In the genomic region with DNA sequence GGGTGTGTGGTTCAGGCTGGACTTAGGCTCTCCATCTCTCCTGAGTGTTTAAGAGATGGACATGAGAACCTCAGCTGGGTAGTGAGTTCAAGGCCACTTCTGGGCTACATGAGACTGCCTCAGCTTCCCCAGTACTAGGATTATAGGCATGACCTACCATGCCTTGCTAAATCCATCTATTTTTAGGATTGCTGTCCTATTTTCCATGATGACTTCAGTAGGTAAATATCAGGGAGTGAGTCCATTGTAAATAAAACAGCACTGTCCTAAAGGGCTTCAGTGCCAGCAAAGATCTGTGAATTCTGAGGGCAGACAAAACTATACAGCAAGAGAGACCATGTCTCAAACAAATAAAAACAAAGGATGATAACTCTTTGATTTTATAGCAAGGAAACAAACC, we compare ENCODE assay signal across 41 mouse cellular contexts. TPM values are rescaled to one million over a fixed set of nuclear protein-coding genes. Genes with fewer than 3 reads are reported as not detected.
"Had no signal": no experiment of that assay in that cellular context is flagged by ENCODE, and none has a peak within 500 bp of the region (broad histone marks: within the 10 kb centered on the region; RNA-seq: fewer than 3 reads in every experiment).

No protein-coding gene starts in this region.

- DNase-seq: forebrain, postnatal 0 days; gastrocnemius, postnatal 10 days; gastrocnemius, postnatal 25 days; heart, adult 18-20 months; heart, postnatal 10 days; heart, postnatal 36 days; kidney, adult 11 months; kidney, adult 2 months; kidney, adult 9 months; kidney, postnatal 14 days; kidney, postnatal 36 days; layer of hippocampus, adult 9-11 months; layer of hippocampus, postnatal 36 days; left cerebral cortex, postnatal 4 days had no signal

- H3K4me2 ChIP-seq: heart, embryonic 12.5 days; hindbrain, embryonic 13.5 days; hindbrain, embryonic 15.5 days; kidney, embryonic 15.5 days; limb, embryonic 13.5 days; limb, embryonic 15.5 days; liver, embryonic 15.5 days had no signal

- H3K4me3 ChIP-seq: heart, embryonic 10.5 days; heart, embryonic 12.5 days; hindbrain, embryonic 13.5 days; hindbrain, embryonic 15.5 days; kidney, embryonic 15.5 days; limb, embryonic 13.5 days; limb, embryonic 15.5 days; liver, embryonic 15.5 days had no signal

- H3K27me3 ChIP-seq: heart, embryonic 12.5 days; hindbrain, embryonic 13.5 days; hindbrain, embryonic 15.5 days; kidney, embryonic 15.5 days; limb, embryonic 13.5 days; limb, embryonic 15.5 days; liver, embryonic 15.5 days had no signal

- H3K9me3 ChIP-seq: heart, embryonic 10.5 days; heart, embryonic 12.5 days; hindbrain, embryonic 13.5 days; hindbrain, embryonic 15.5 days; kidney, embryonic 15.5 days; limb, embryonic 13.5 days; limb, embryonic 15.5 days; liver, embryonic 15.5 days had no signal

- ATAC-seq: forebrain, postnatal 0 days; hindbrain, postnatal 0 days; intestine, embryonic 16.5 days had no signal

- H3K9ac ChIP-seq: forebrain, postnatal 0 days; heart, embryonic 12.5 days; hindbrain, embryonic 13.5 days; hindbrain, embryonic 15.5 days; kidney, embryonic 15.5 days; limb, embryonic 13.5 days; limb, embryonic 15.5 days; liver, embryonic 15.5 days had no signal

- H3K27ac ChIP-seq: heart, embryonic 10.5 days; hindbrain, embryonic 13.5 days; hindbrain, embryonic 15.5 days; hindbrain, postnatal 0 days; kidney, embryonic 15.5 days; kidney, postnatal 0 days; limb, embryonic 13.5 days; limb, embryonic 15.5 days; liver, embryonic 15.5 days had no signal

- H3K4me1 ChIP-seq: limb, embryonic 15.5 days had no signal

RNA-seq across cellular contexts. Expression of gene 4930558C23Rik, which starts 37.0 kb away (rescaled TPM):
- total RNA-seq: forebrain, postnatal 0 days; gastrocnemius, postnatal 10 days; gastrocnemius, postnatal 25 days; heart, adult 18-20 months; heart, adult 8-10 months; heart, postnatal 10 days; heart, postnatal 36 days; hematopoietic stem cell, adult 5-6 weeks; hindbrain, postnatal 0 days; layer of hippocampus, adult 18-20 months; layer of hippocampus, adult 8-10 months; layer of hippocampus, postnatal 14 days; layer of hippocampus, postnatal 36 days; left cerebral cortex, adult 18-20 months; left cerebral cortex, adult 8-10 months; left cerebral cortex, postnatal 10 days; left cerebral cortex, postnatal 25 days; left cerebral cortex, postnatal 4 days had no signal
- polyA plus RNA-seq: forebrain, postnatal 0 days; gonadal fat pad, adult 2 months; heart, embryonic 10.5 days; heart, embryonic 12.5 days; heart, embryonic 14.5 days; heart, embryonic 16.5 days; hindbrain, embryonic 11.5 days; hindbrain, embryonic 13.5 days; hindbrain, embryonic 15.5 days; hindbrain, postnatal 0 days; intestine, embryonic 14.5 days; intestine, embryonic 16.5 days; kidney, adult 2 months; kidney, embryonic 15.5 days; large intestine, adult 2 months; limb, embryonic 11.5 days; limb, embryonic 15.5 days; liver, embryonic 15.5 days had no signal

RNA-seq across cellular contexts. Expression of gene Ctsk, which starts 59.4 kb away (rescaled TPM):
- total RNA-seq: hematopoietic stem cell, adult 5-6 weeks had no signal
